Mouse (Mus musculus): ENCODE results near the gene Scarf1.
A peak's percentile ranks its signal among the peaks of the same experiment; 100 is the strongest.

Gene Scarf1

DNA sequence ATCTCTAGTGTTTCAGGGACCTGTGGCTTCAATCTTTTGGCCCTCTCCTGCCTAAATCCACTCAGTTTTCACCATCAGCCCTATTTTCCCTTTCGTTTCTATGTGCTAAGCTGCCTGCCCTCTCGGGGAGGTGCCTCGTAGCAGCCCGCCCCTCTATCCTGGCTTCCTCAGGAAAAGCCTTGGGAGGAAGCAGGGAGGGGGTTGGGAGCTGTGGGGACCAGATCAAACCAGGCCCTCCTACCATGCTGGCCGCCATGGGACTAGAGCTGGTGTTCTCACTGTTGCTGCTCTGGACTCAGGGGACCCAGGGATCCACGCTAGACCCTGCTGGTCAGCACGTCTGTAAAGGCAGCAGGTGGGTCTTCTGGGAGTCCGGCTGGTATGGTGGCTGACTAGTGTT is at the start of gene Scarf1:
Gene Scarf1 (plus strand): TSS at position 205 of the 400 bp plus-strand sequence.
- DNase-seq (ENCODE audit: low spot score in 2 of 2), result no peak

DNA sequence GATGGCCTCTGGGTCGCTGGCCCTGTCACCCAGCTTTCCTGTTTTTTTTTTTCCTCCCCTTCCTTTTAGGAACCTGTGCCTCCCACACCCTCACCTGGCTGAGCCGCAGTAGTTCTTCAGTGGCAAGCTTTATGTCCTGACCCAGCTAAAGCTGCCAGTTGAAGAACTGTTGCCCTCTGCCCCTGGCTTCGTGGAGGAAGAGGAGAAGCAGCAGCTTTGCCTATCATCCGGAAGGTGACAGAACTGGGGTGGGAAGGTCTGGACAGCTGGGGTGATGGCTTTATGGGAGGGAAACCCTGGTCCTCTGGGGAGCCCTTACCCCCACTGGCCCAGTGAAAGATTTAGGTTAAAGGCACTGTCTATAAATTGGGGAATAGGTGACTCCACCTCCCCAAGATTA is 49.7 kb upstream of the Scarf1 start:
- DNase-seq (ENCODE audit: low spot score in 2 of 2), result no peak

DNA sequence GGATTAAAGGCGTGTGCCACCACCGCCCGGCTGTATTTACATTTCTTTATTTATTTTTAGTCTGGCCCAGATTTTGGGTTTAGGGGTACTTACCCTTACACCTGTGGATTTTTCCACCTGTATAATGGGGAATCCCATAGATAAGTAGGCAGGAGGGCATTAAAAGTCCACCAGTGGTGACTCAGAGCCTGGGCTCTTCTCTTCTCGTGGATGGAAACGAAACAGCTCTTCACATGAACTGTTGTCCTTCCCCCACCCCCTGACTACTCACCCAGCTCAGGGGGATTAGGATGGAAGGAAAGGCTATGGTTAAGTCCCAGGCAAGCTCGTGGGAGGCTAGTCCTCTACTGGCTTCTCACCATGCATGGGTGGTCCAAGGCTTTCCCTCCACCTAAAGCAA is 48.9 kb upstream of the Scarf1 start:
- no peak for DNase-seq (ENCODE audit: low spot score in 2 of 2)

DNA sequence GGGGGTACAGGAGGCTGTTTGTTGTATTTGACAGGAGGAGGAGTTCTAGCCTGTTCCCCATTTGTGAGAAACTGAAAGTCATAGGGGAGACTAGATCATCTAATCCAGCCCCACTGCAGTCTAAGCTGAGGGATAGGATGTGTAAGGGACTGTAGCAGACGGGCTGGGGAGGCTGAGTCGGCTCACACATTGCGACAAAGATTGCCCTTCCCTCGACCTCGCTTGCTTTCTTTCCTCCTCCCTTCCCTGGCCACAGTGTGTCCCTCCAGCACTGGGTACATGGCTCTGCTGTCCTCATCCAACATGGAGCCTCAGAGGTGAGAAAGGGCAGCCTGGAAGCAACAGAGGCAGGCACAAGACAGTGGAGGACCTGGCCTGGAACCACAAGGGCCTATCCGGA is 48.3 kb upstream of the Scarf1 start:
- DNase-seq (ENCODE audit: low spot score in 2 of 2), result no peak

DNA sequence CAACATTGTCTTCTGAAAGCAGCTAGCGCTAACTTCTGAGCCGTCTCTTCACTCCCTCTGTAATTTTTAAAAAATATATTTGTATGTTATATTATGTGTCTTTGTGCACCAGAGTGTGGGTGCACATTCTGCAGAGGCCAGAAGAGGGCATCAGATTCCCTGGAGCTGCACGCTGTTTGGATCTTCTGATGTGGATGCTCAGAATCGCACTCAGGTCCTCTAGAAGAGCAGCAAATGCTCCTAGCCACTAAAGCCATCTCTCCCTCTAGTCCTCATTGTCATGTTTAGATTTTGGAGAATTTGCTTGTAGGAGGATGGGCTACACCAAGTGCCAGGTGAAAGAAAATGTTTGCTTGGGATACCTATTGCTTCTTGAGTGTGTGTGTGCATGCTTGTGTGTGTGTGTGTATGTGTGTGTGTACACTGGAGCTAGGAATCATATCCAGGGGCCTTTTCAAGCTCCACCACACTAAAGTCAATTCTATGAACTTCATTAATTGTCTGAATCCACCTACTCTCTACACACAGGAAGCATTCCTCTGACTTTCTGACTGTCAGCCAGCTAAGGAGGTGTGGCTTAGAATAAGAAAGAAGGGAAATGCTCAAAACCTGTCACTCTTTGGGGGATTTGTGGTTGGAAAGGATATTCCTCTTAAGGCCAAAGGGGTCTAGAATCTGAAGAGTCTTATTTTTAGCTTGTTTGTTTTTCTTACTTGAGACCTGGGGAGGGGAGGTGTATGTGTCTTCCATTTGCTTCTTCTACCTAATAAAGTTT is 46.4 kb upstream of the Scarf1 start:
- DNase-seq (ENCODE audit: low spot score in 2 of 2), result no peak

DNA sequence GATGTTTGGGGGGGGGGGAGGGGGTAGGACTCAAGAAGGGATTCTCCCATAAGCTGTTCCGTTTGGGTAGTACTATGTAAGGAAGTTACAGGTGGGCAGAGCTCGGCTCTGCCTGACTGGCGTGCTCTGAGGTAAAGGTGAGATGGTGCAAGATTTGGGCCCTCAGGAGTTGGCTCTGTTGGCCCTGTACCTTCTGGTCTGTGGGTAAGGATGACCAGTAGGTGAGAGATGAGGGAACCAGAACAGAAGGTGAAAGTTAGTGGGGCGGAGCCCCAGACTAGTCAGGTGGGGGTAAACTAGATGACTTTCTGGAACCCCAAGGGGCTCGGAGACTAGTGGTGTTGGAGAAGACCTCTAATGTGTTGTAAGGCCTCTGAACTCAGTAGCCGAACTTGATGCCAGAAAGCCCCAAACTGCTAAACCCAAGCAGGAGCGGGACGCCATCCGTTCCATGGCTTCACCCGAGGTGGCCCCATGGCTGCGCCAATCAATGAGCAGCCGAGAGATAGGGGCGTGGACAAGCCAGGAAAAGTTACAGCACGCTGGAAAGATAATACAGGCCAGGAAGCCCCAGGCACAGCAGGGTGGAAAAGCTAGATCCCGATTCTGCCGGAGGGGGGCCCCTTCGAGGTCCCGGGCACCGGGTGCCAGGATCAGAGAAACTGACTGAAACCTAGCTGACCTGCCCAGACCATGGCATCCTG is 45.7 kb upstream of the Scarf1 start:
- no peak for DNase-seq (ENCODE audit: low spot score in 2 of 2)

DNA sequence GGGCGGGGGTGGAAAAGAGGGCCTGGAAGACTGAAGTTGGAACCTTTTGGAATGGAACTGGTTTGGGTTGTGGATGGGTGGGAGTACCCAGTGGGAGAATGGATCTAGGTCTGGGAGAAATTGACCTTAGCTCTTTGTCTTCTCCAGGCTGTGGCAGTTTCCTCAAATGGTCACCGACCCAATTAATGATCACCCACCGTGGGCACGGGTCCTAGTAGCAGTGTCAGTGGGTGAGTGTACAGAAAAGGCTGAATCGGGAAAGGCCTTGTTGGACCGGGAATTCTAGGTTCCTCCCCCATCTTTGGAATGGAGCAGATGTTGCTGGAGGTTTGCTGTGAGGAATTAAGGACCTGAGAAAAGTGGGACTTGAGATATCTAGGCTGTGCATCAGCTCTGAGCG is 44.9 kb upstream of the Scarf1 start:
- no peak for DNase-seq (ENCODE audit: low spot score in 2 of 2)

DNA sequence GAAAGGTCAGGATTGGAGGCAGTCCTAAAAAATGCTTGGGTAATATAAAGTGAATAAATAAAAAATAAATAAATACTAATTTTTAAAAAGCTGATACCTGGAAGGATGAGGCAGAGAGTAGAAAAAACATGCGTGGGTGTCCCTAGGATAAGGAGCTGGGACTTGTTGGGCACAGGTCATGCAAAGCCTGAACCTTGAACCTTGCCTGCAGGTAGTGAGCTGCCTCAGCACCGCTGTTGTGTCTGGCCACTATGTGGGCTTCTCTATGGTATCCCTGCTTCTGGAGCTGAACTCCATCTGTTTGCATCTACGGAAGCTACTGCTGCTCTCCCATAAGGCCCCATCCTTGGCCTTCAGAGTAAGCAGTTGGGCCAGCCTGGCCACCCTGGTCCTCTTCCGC is 44.1 kb upstream of the Scarf1 start:
- no peak for DNase-seq (ENCODE audit: low spot score in 2 of 2)

DNA sequence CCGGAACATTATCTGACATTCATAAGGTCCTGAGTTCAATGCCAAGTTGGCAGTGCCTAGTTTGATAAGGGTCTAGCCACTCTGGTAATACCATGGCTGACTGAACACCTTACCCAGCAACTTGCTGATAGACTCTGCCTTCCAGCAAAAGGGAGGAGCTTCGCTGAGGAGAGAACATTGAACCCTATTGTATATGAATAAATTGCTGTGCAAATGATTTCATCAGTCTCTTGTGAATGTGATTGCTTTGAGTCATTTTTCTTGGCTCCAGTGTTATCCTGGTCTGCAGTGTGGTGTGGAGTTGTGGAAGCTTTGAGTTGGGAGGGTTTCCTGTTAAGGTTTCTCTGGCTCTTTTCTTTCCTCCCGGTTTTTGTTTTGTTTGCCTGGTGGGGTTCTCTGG is 42.7 kb upstream of the Scarf1 start:
- DNase-seq (ENCODE audit: low spot score in 2 of 2), result no peak

DNA sequence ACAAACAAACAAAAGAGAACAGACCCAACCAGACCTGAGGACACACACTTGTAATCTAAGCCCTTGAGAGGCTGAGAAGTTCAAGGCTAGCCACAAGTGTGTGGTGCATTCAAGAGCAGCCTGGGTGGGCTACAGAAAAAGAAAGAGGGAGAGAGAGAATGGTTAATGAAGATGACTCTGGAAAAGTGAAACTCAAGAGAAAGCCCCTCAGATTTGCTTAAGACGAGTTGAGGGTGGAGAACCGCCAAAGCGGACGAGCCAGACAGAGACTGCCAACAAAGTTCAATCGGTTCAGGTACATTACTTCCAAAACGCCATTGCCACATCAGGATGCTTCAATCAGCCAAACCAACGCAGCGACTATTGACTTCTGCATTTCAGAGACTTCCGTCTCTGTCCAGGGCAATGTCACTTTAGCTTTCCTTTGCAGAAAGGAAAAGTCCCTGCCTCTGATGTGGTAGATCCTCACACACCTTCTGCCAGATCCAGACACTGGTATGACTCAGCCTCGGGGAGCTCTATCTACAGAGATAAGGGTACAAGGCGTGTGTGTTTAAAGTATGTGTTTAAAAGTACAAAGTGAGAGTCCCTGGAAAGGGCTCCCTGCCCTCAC is 40.8 kb upstream of the Scarf1 start:
- DNase-seq (ENCODE audit: low spot score in 2 of 2), result no peak

DNA sequence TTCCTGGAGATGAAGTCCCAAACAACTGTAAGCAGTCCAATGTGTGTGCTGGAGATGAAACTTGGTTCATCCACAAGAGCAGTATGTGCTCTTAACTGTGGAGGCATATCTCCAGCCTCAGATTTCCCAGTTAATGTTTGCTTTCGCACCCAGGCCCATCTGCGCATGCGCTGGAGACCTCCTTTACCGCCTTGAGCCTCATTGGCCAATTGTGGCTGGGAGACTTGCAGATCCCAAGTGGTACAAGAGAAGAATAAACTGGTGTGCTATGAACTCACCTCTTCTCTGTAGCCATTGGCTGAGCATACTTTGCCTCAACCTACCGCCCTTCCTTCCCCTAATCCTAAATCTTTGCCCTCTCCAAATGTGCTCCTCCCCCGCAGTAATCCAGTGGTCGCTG is 40.0 kb upstream of the Scarf1 start:
- DNase-seq (ENCODE audit: low spot score in 2 of 2), result no peak

DNA sequence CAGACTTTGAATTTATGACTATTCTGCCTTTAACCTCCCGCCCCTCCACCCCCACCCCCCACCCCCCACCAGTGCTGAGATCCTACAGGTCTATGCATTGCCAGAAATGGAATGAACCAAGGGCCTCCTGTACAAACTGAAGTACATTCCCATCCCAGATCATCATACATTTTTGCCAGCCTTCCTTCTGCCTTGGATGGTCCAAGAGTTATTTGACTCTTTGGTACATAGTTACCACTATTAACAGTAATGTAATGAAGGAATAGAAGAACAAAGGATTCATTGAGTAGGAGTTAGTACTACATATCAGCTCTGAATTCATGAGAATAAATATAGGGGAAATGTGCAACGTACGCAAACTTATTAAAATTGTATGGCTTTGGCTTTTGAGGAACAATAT is 27.1 kb upstream of the Scarf1 start:
- no peak for DNase-seq (ENCODE audit: low spot score in 2 of 2)

DNA sequence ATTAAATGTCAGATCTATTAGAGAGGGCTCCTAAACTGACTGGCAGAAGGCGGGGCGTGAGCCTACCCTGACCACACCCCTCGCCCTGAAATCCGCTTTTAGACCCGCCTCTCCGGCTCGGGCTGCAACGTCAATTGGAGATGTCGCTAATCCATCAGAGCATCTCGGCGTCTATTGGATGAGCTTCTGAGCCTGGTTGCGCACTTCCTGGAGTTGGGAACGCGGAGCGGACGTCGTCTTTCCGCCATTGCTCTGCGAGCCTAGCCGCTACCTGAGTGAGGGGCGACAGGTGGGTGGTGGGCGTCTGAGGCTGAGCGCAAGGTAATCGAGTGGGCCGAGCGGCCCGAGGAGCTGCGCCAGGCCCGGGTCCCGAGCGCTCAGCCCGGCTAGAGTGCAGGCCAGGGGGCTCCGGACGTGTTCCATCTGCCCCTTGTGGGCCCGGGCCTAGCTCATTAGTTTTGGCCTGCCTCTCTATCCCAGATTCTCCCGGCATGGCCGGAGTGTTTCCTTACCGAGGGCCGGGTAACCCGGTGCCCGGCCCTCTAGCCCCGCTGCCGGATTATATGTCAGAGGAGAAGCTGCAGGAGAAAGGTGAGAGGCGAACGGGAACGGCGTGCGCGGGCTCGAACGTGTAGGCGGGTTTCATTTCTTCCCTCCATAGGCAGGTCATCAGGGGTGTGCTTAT is 26.6 kb upstream of the Scarf1 start, which contains the start of gene Prpf8:
Gene Prpf8 (plus strand): TSS at position 216 of the 685 bp plus-strand sequence.
- DNase-seq (ENCODE audit: low spot score in 2 of 2), result peak; percentile 99 to 100

DNA sequence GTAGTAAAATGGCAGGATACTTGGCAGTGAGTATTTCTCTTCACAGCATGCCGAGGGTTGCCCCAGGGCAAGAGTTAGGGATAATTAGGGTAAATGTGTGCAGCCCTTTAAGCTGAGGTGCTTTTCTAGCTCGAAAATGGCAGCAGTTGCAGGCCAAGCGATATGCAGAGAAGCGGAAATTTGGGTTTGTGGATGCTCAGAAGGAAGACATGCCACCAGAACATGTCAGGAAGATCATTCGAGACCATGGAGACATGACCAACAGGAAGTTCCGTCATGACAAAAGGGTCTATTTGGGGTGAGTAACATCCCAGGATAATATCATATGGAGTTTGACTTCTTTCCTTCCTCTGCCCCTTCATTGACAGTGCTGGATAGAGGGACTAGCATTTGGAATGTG is 25.8 kb upstream of the Scarf1 start:
- no peak for DNase-seq (ENCODE audit: low spot score in 2 of 2)

DNA sequence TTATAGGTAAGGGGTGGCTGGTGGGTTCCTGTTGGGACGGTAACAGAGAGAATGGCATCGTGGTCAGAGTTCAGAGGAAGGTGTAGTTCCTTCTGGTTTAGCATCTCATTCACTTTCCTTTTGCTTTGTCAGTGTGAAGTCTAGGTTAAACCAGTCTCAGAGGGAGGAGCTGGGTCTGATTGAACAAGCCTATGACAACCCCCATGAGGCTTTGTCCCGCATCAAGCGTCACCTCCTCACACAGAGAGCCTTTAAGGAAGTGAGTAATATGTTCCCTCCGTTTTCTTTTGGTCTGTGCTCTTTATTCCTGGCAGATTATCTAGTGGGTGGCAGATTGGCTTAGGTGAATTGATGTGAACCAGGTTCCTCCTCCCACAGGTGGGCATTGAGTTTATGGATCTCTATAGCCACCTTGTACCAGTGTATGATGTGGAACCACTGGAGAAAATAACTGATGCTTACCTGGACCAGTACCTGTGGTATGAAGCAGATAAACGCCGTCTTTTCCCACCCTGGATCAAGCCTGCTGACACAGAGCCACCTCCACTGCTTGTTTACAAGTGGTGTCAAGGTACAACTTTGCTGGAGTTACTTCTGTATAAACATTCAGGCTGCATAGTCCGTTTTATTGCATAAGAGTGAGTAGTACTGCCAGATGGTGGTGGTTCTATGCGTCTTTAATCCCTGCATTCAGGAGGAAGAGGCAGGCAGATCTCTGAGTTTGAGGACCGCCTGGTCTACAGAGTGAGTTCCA is 18.9 kb upstream of the Scarf1 start:
- DNase-seq (ENCODE audit: low spot score in 2 of 2), result no peak

DNA sequence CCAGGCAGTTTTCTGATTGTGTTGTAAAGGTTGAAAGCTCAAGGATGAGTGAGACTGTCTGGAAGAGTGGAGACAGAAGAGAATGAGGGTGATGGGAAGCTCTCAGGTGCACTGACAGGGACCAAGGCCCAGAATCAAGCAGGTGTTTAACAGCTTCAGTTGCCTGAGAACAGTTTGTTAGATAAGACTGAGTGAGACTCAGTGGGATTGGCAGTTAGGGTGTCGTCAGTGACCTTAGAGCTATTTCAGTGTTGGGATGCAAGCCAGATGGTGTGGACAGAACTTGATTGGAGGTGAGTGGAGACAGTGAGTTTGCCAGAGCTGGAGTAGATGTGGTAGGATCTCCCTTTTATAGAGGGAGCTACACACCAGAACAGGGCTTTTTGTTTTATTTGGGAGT is 15.2 kb upstream of the Scarf1 start:
- DNase-seq (ENCODE audit: low spot score in 2 of 2), result no peak

DNA sequence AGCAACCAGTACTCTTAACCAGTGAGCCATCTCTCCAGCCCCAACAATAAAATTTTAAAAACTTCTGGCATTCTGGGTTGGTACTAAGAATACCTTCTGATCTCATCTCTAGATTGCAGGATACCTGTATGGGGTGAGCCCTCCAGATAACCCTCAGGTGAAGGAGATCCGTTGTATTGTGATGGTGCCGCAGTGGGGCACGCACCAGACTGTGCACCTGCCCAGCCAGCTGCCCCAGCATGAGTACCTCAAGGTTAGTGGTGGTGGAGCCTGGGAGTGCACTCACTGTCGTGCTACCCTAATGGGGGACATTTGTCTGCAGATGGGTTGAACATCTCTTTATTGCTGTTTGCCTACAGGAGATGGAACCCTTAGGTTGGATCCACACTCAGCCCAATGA is 5.2 kb upstream of the Scarf1 start:
- DNase-seq (ENCODE audit: low spot score in 2 of 2), result no peak

DNA sequence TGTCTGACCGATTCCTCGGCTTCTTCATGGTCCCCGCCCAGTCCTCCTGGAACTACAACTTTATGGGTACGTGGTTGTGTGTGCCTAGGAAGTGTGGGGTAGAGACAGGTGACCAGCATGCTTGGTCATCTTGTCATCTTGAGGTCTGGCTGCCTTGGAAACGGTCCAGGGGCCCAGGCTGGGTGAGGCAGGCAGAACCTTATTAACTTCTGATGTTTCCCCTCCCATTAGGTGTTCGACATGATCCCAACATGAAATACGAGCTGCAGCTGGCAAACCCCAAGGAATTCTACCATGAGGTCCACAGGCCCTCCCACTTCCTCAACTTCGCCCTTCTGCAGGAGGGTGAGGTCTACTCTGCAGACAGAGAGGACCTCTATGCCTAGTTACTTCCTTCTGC is 4.4 kb upstream of the Scarf1 start:
- DNase-seq (ENCODE audit: low spot score in 2 of 2), result no peak

DNA sequence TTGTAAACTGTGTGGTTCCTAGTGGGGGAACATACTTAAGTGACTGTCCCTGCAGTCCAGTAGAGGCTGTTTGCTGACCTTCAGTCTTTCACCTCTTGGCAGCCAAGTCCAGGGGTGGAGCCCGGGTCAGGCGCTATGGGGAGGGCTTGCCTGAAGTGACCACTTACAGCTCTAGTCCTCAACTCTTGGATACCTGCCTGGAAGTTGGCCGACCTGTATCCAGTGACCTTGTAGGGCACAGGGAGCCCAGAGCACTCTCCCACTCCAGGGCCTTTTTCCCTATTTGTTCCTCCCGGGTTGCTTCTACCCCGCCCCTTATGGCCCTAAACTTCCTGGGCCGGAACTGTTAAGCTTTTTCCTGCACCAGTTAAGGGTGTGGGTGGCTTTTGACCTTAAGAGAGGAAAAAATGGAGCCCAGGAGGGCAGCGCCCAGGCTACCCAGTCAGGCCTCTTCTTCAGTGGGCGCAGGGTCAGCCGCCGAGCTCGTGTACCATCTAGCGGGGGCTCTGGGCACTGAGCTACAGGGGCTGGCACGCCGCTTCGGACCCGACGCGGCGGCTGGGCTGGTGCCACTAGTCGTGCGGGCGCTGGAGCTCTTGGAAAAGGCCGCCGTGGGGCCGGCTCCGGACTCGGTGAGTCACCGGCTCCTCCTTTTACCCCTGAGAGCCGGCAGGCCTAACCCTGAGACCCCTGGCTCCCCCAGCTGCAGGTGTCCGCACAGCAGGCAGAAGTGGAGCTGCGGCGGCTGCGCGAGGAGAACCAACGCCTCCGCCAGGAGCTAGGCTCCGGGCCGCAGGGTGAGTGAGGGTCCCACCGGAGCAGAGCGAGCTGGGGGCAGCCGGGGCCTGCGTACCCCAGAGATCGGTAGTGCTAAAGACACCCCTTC is 3.4 kb upstream of the Scarf1 start, which contains the start of gene Rilp:
Gene Rilp (plus strand): TSS at position 354 of the 886 bp plus-strand sequence.
- peak in 1 of 2 experiments; percentile 42 for DNase-seq (ENCODE audit: low spot score in 2 of 2)

DNA sequence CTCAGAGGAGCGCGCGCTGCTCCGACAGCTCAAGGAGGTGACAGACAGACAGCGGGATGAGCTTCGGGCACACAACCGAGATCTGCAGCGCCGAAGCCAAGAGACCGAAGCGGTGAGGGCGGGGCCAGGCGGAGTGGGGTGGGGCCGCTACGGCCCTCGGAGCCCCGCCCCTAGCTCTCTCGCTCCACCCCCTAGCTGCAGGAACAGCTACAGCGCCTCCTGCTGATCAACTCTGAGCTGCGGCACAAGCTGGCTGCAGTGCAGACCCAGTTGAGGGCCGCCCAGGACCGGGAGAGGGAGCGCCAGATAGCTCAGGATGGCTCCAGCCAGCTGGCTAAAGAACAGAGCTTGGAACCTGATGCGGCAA is 2.7 kb upstream of the Scarf1 start:
- peak; percentile 86 for DNase-seq (ENCODE audit: low spot score in 2 of 2)

DNA sequence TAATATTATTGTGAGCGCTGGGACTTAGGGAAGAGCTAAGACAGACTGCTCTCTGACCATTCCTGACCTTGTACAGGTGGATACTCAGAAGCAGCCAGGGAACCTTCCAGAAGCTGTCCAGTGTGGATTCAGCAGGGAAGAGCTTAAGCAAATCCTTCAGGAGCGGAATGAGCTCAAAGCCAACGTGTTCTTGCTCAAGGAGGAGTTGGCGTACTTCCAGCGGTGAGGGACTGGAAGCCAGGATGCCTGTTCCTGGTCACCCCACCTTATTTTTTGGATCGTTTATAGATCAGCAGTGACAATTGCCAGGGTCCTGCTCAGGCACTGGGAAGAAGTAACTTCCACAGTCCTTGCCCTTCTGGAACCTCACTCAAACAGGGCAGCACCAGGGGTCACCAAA is 2.1 kb upstream of the Scarf1 start:
- DNase-seq (ENCODE audit: low spot score in 2 of 2), result no peak
